Mouse (Mus musculus): ENCODE measurements at regions not wholly inside any gene's neighbourhood (a gene's known extent, or its start where the extent isn't known, plus 50 kb on each side); places are given as distances from the start of the nearest gene placed in this dataset.

GRCm38 (mm10) chr8:91995407-91996144, 193.7 kb upstream of the Irx3 start:
- no peak for TF ChIP-seq CTCF (IDR thresholded peaks at IDR 0.05)
- no peak overlapping the region for H3K27ac ChIP-seq
- H3K4me3 ChIP-seq: no peak overlapping the region
- intact Hi-C loops (cut with DNase I): no loop called here
- no peak for DNase-seq

- no peak for TF ChIP-seq CTCF (IDR thresholded peaks at IDR 0.05)
- DNase-seq: no peak
- intact Hi-C loops (cut with DNase I): no loop called here
- no peak overlapping the region for H3K27ac ChIP-seq
- no peak overlapping the region for H3K4me3 ChIP-seq
Measured at GRCm38 (mm10) chr8:91991542-91992452, 189.9 kb upstream of the Irx3 start.

GRCm38 (mm10) chr8:91990952-91991351, 189.1 kb upstream of the Irx3 start:
- intact Hi-C loops (cut with DNase I): no loop called here
- no peak overlapping the region for H3K27ac ChIP-seq
- no peak for DNase-seq
- no peak overlapping the region for H3K4me3 ChIP-seq
- TF ChIP-seq CTCF (IDR thresholded peaks at IDR 0.05): no peak

- no peak for TF ChIP-seq CTCF (IDR thresholded peaks at IDR 0.05)
- no peak for DNase-seq
- Histone ChIP-seq H3K27ac (no peak overlapping the region), H3K4me3 (no peak overlapping the region)
- intact Hi-C loops (cut with DNase I): no loop called here
Measured at GRCm38 (mm10) chr8:91990048-91990447, 188.2 kb upstream of the Irx3 start.

- H3K4me3 ChIP-seq: no peak overlapping the region
- intact Hi-C loops (cut with DNase I): no loop called here
Measured at GRCm38 (mm10) chr8:91988866-91989633, 187.2 kb upstream of the Irx3 start.

GRCm38 (mm10) chr8:91987854-91988253, 186.0 kb upstream of the Irx3 start:
- Histone ChIP-seq H3K4me3 (no peak overlapping the region), H3K27ac (no peak overlapping the region)
- intact Hi-C loops (cut with DNase I): no loop called here
- no peak for DNase-seq
- no peak for TF ChIP-seq CTCF (IDR thresholded peaks at IDR 0.05)

More at GRCm38 (mm10) chr8:91988866-91989633, 187.2 kb upstream of the Irx3 start:
- TF ChIP-seq CTCF (IDR thresholded peaks at IDR 0.05): no peak
- H3K27ac ChIP-seq: no peak overlapping the region
- no peak for DNase-seq

GRCm38 (mm10) chr8:91983171-91983570, 181.3 kb upstream of the Irx3 start:
- TF ChIP-seq CTCF (IDR thresholded peaks at IDR 0.05): no peak
- DNase-seq: no peak
- Histone ChIP-seq H3K27ac (no peak overlapping the region), H3K4me3 (no peak overlapping the region)
- intact Hi-C loops (cut with DNase I): no loop called here

- no peak for DNase-seq
- no peak overlapping the region for H3K4me3 ChIP-seq
- H3K27ac ChIP-seq: no peak overlapping the region
- intact Hi-C loops (cut with DNase I): no loop called here
- TF ChIP-seq CTCF (IDR thresholded peaks at IDR 0.05): no peak
Measured at GRCm38 (mm10) chr8:91976900-91977585, 175.2 kb upstream of the Irx3 start.

GRCm38 (mm10) chr8:91975460-91975859, 173.6 kb upstream of the Irx3 start:
- no peak for DNase-seq
- Histone ChIP-seq H3K4me3 (no peak overlapping the region), H3K27ac (no peak overlapping the region)
- intact Hi-C loops (cut with DNase I): no loop called here
- no peak for TF ChIP-seq CTCF (IDR thresholded peaks at IDR 0.05)

GRCm38 (mm10) chr8:91974636-91975035, 172.8 kb upstream of the Irx3 start:
- intact Hi-C loops (cut with DNase I): no loop called here
- H3K4me3 ChIP-seq: no peak overlapping the region
- TF ChIP-seq CTCF (IDR thresholded peaks at IDR 0.05): no peak
- DNase-seq: no peak
- no peak overlapping the region for H3K27ac ChIP-seq

GRCm38 (mm10) chr8:91973951-91974439, 172.1 kb upstream of the Irx3 start:
- intact Hi-C loops (cut with DNase I): no loop called here
- no peak overlapping the region for H3K27ac ChIP-seq
- no peak for TF ChIP-seq CTCF (IDR thresholded peaks at IDR 0.05)
- DNase-seq: peak; percentile 45
- no peak overlapping the region for H3K4me3 ChIP-seq

GRCm38 (mm10) chr8:91967407-91967806, 165.5 kb upstream of the Irx3 start:
- no peak for DNase-seq
- H3K27ac ChIP-seq: no peak overlapping the region
- peak overlapping the region; percentile 48 for H3K4me3 ChIP-seq
- intact Hi-C loops (cut with DNase I): no loop called here
- no peak for TF ChIP-seq CTCF (IDR thresholded peaks at IDR 0.05)
